Mouse (Mus musculus) kidney, adult 9 months (tissue): Measurements from ENCODE around the gene Nhsl2.
"Not testable (repeated sequence)": the region's sequence is repeated elsewhere in the genome, so short reads cannot be mapped to it uniquely, and the experiment has no call there.

ENCODE experiments used
- DNase-seq: peaks from one replicate; pipeline ENCODE4 v3.0.0; 2022

The Nhsl2 gene

GRCm38 (mm10) chrX:102094381-102094904, 245.3 kb downstream of the Nhsl2 start:
- DNase-seq, result no peak

DNA sequence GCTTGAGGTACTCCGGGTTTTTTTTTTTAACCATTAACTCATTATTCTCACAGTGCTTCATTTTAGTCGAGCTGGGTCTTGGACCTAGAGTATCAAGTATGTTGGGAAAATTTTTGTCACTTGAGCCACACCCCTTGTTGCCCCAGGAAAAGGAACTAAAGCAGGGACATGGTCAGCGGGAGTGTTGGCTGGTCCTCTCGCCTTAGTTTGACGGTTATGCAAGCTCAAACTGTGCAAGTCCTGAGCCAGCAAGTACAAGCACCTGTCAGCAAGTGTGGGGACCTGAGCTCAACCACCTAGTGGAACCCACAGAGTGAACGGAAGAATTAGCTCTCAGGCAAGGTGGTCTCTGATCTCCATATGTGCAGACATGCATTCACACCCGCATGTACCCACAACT, 252.7 kb downstream of the Nhsl2 start:
- DNase-seq, result no peak

DNA sequence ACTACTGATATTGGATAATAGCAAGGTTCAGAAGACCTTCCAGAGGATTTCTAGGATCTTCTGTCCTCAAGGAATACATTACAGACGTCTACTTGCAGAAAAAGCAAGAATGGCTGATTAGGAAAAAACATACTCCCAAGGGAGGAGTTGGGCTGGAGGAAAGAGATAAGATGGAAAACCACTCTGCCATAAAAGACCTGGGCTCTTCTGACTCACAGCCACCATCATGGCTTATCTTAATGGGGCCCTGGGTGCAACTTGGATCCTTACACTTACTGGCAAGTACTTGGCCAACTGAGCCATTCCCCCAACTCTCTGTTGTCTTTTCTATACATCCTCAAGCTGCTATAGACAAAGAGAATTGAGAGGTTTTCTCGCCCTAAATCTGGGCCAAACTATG, 254.6 kb downstream of the Nhsl2 start:
- not testable (repeated sequence) for DNase-seq

DNA sequence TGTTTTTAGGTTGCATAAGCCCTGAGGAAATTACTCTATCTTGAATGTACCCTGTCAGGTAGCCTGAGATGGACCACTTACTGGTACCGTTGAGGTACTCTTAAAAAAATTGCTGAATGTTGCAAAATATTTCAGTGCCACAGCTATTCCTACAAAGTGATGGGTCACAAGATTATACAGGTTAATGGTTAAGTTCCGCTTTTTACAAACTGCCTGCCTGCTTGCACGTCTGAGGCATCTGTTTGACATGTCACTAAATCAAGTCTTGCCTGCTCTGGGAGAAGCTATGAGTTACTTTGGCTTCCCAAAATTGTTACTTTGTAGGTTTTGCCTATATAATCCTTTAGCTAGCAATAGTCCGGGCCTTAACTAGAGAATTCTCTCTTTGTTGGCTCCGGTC, 260.2 kb downstream of the Nhsl2 start:
- DNase-seq, result not testable (repeated sequence)

- no peak for DNase-seq
Observed at GRCm38 (mm10) chrX:102115676-102116075, 266.5 kb downstream of the Nhsl2 start.

DNA sequence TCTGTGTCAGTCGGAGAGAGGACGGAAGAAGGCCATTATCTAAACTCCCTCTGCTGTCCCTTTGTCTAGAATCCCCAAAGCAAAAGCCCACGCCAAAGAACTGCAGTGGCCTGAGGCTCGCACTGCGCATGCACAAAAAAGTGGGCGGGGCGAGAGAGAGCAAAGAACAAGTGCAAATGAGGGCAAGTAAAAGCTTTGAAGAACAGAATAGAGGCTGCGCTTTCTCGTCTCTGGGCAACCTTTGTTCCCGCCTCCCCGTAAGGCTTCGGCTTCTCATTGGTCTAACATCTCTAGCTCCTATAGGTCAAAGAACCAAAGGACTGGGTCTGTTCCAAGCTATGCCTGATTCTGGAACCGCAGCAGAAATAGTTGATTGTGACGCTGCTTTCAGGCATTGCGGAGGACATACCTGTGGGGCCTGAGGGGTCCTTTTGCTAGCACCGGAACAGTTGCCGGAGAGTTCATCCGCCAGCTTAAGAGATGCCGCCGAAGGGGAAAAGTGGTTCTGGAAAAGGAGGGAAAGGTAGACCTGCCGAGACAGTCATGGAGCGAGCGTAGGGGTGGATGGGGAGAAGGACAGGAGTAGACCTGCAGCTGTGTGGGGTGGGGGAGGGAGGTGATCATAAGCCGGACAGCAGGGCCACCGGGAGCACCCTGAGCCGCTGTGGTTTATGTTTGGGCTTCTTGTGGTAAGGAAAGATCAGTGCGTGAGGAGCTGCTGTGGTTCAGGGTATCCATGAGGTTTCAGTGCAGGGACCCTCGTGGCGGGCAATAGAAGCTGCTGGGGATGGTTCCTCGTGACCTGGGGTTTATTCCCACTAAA, 270.1 kb downstream of the Nhsl2 start, which contains the start of gene Pin4:
Pin4 (plus strand) TSS at position 406 of the 823 bp plus-strand sequence.
- peak; percentile 98 for DNase-seq

DNA sequence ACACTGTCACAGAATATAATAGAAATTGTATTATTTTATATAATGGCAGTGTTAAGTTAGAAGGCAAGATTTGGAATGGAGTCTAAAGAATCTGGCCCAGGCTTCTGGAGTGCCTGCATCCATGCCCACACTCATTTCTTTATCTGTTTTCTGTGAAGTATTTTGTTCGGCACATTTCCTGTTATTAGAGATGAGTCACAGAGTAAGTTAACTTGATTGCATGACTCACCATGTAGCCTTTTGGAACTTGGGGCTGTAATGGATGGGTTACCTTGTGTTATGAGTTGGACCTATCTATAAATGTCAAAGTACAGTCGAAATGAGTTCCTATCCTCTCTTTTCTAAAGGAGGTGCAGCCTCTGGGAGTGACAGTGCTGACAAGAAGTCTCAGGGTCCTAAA, 272.1 kb downstream of the Nhsl2 start:
- DNase-seq, result no peak

GRCm38 (mm10) chrX:102141157-102141556, 292.0 kb downstream of the Nhsl2 start:
- no peak for DNase-seq
